Mouse (Mus musculus): ENCODE data around the gene Tmcc2.

The Tmcc2 gene

GRCm38 (mm10) chr1:132311174-132311859 lies 79.8 kb downstream of the Tmcc2 start:
- no peak for DNase-seq

GRCm38 (mm10) chr1:132310754-132311153 lies 80.3 kb downstream of the Tmcc2 start:
- DNase-seq: no peak

DNA sequence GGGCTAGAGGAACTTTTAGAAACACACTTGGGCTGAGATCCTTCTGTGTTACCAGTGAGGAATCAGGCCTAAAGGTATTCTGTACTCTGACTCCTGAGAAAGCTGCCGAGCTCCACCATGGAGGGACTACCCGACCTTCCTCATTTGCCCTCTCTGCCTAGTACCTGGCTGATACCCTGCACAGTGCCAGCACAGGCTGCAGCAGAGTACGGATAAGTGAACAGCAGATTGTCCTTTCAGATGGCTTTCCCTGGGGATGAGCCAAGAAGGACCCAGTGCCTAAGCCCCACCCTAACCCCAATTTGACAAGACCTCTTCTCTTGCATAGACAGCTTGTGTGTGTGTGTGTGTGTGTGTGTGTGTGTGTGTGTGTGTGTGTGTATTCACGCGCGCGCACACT lies 82.4 kb downstream of the Tmcc2 start:
- no peak for DNase-seq

DNA sequence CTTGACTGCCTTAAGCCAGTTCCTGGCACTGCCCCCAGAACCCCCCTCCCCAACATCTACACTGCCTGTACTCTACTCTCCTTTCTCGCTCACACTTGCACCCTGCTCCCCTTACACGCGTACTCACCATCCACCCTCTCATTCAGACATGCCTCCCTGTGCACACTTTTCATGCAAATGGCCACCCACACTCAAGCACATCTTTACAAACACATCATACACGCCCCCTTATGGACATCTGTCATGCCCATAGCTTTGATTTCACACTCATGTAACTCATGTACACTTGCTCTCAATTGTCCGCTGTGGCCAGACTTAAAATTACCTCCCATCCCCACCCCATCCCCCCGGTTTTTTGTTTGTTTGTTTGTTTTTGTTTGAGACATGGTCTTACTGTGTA lies 83.1 kb downstream of the Tmcc2 start:
- DNase-seq: no peak

GRCm38 (mm10) chr1:132306808-132307207 lies 84.3 kb downstream of the Tmcc2 start:
- DNase-seq: no peak

All from cerebellum, adult 9-11 months (tissue).